ENCODE assay signal across 15 mouse cellular contexts in the genomic region with DNA sequence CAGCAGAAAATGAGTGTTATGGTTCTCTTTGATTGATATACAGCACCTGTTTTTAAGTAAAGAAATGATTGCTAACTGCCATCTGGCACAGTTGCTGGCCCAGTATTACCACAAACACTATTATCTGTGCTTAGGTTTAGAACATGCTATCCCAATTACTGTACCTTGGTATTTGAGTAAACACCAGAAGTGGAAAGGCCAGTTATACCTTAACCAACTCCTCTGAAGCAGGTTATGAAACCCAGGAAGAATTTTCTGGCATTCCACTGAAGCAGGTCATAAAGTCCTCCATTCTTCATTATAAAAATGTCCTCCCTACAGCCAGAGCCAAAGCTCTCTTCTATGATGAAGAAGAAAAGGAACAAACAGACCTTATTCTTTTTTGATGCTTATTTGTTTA.
"Had no signal": no experiment of that assay in that cellular context is flagged by ENCODE, and none has a peak within 500 bp of the region (broad histone marks: within the 10 kb centered on the region; RNA-seq: fewer than 3 reads in every experiment).

No protein-coding gene starts in this region.

- H3K4me1 ChIP-seq: limb, embryonic 13.5 days; liver, embryonic 15.5 days; lung, embryonic 15.5 days; midbrain, embryonic 10.5 days; neural tube, embryonic 15.5 days had no signal

- DNase-seq: kidney, postnatal 36 days; midbrain, embryonic 14.5 days; right cerebral cortex, adult 18-20 months; right cerebral cortex, postnatal 25 days; thymus, postnatal 4 days had no signal

- H3K9ac ChIP-seq: limb, embryonic 13.5 days; liver, embryonic 15.5 days; lung, embryonic 15.5 days; neural tube, embryonic 15.5 days had no signal

- H3K27ac ChIP-seq: layer of hippocampus, adult 2 months; limb, embryonic 13.5 days; liver, embryonic 15.5 days; lung, embryonic 15.5 days; midbrain, embryonic 10.5 days; neural tube, embryonic 15.5 days had no signal

- H3K4me2 ChIP-seq: limb, embryonic 13.5 days; liver, embryonic 11.5 days; liver, embryonic 15.5 days; lung, embryonic 15.5 days; neural tube, embryonic 15.5 days had no signal

- H3K36me3 ChIP-seq: limb, embryonic 13.5 days; liver, embryonic 15.5 days; lung, embryonic 15.5 days; midbrain, embryonic 10.5 days; neural tube, embryonic 15.5 days had no signal

- H3K27me3 ChIP-seq: limb, embryonic 13.5 days; liver, embryonic 15.5 days; lung, embryonic 15.5 days; neural tube, embryonic 15.5 days had no signal

- H3K4me3 ChIP-seq: layer of hippocampus, adult 2 months; limb, embryonic 13.5 days; liver, embryonic 15.5 days; lung, embryonic 15.5 days; midbrain, embryonic 10.5 days; myocyte; neural tube, embryonic 15.5 days had no signal

- H3K9me3 ChIP-seq: limb, embryonic 13.5 days; liver, embryonic 15.5 days; lung, embryonic 15.5 days; midbrain, embryonic 10.5 days; neural tube, embryonic 15.5 days had no signal

- ATAC-seq: hindbrain, embryonic 16.5 days; inflammation-experienced regulatory T-cells, adult 6 months had no signal
